Mouse (Mus musculus) embryonic facial prominence, embryonic 12.5 days (tissue): Measurements from ENCODE around the gene Tmem121. TPM values are rescaled to one million over a fixed set of nuclear protein-coding genes. Genes with fewer than 3 reads are reported as not detected.

Experiments
- ATAC-seq: fragments of 200-750 bp; cut with Nextera tagmentation; 2 replicates; pipeline ENCODE4 v1.8.0; 2017; ENCODE audit not compliant: insufficient number of reproducible peaks, insufficient read depth, low FRiP score, low TSS enrichment
- H3K27ac ChIP-seq: fragments of 300-500 bp; sonication (generic); 2 replicates; pipeline ENCODE4 v1.5.1; 2016; ENCODE audit warnings: mild to moderate bottlenecking
- H3K27me3 ChIP-seq: fragments of 300-500 bp; sonication (generic); 2 replicates; pipeline ENCODE4 v1.6.1; 2016; ENCODE audit warnings: mild to moderate bottlenecking, moderate library complexity
- H3K36me3 ChIP-seq: fragments of 300-500 bp; sonication (generic); 2 replicates; pipeline ENCODE4 v1.6.1; 2016; ENCODE audit warnings: mild to moderate bottlenecking
- H3K4me1 ChIP-seq: fragments of 300-500 bp; sonication (generic); 2 replicates; pipeline ENCODE4 v1.6.1; 2016
- H3K4me2 ChIP-seq: fragments of 300-500 bp; sonication (generic); replicated peaks from 2 replicates; pipeline ENCODE4 v1.6.1; 2016; ENCODE audit warnings: mild to moderate bottlenecking, moderate library complexity
- H3K4me3 ChIP-seq: fragments of 300-500 bp; sonication (generic); 2 replicates; pipeline ENCODE4 v1.5.1; 2016; ENCODE audit warnings: mild to moderate bottlenecking
- H3K9ac ChIP-seq: fragments of 300-500 bp; sonication (generic); 2 replicates; pipeline ENCODE4 v1.6.1; 2016; ENCODE audit warnings: mild to moderate bottlenecking, moderate library complexity
- H3K9me3 ChIP-seq: fragments of 300-500 bp; sonication (generic); 2 replicates; pipeline ENCODE4 v1.6.1; 2016; ENCODE audit warnings: mild to moderate bottlenecking, moderate library complexity
- WGBS: fragments of 180-500 bp; shearing (Covaris S2); methylation state at CpG from one replicate; pipeline ENCODE4 v1.1.7; 2016; 5-methylcytosine and 5-hydroxymethylcytosine counted together
- polyA plus RNA-seq: library from polyadenylated mRNA; unstranded; fragments of >200 nt; fragmentation: Nextera tagmentation; extraction: Ambion mirVana; gene quantifications from 2 replicates; pipeline ENCODE4 v1.2.1, GENCODE M21; 2016

The Tmem121 gene
- polyA plus RNA-seq, result 17.4 and 20.4 TPM in 2 replicates

DNA sequence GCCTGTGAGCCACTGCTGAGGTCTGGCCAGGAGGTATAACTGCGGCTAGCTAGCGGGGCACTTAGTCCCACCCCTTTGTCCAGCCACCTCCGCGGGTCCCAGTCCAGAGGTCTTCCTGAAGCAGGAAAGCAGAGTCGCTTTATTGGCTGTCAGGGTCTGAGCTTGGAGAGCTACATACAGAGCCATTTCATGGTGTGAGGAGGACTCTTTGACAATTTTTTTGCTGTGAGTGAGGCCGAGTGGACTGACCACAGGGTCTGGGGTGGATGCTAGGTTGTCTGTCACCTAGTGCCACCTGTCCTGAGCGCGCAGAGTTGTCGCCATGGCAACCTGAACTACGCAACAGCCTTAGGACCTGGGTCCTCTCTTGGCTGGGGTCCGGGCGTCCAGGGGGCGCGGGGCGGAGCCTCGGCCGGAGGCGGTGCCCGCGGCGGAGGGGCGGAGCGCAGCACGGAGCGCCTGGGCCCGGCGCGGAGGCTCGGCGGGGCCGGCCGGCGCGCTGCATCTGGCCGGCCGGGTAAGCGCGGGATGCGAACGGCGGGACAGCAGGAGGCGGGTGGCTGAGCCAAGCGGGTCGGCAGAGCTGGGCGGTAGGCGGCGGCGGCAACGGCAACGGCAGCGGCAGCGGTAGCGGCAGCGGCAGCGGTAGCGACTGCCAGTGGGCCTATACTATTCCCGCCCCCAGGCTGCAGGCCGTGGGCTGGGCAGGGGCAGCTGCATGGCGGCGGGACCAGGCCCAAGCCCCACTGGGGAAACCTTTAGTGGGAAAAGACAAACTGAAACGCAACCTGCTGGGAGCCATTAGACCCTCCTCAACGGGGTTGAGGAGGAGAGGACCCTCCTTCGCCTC, at the start of gene Tmem121:
Tmem121 (plus strand) TSS at position 489 of the 850 bp plus-strand sequence.
- Histone ChIP-seq H3K4me1 (peaks cover 17% of the 10 kb centered on the region), H3K27me3 (peaks cover 20% of the 10 kb centered on the region), H3K27ac (no peak within 1 kb of the TSS), H3K4me2 (peak within 1 kb of the TSS; percentile 89), H3K9me3 (no peaks in the 10 kb centered on the region), H3K9ac (peak within 1 kb of the TSS; percentile 73), H3K36me3 (peaks cover 16% of the 10 kb centered on the region), H3K4me3 (peak within 1 kb of the TSS; percentile 71)
- 1% methylated on average over 62 of the region's 63 CpGs for WGBS
- peak; percentile 6; the same call in 1 of the 2 replicates for ATAC-seq

GRCm38 (mm10) chr12:113136492-113137020, 49.2 kb upstream of the Tmem121 start:
- H3K4me1 ChIP-seq, result peaks cover 14% of the 10 kb centered on the region
- H3K36me3 ChIP-seq, result peaks cover 71% of the 10 kb centered on the region
- H3K4me2 ChIP-seq, result no peak overlapping the region
- no peak overlapping the region for H3K27ac ChIP-seq
- no peak overlapping the region for H3K9ac ChIP-seq
- WGBS, result 83% methylated on average over 17 of the region's 17 CpGs
- peaks cover 18% of the 10 kb centered on the region for H3K27me3 ChIP-seq
- H3K9me3 ChIP-seq, result no peaks in the 10 kb centered on the region
- ATAC-seq, result no peak
- no peak overlapping the region for H3K4me3 ChIP-seq

GRCm38 (mm10) chr12:113137260-113138213, 48.2 kb upstream of the Tmem121 start:
- Histone ChIP-seq H3K4me1 (peaks cover 20% of the 10 kb centered on the region), H3K27me3 (peaks cover 27% of the 10 kb centered on the region), H3K9ac (no peak overlapping the region), H3K4me3 (no peak overlapping the region), H3K9me3 (no peaks in the 10 kb centered on the region), H3K27ac (no peak overlapping the region), H3K36me3 (peaks cover 61% of the 10 kb centered on the region), H3K4me2 (no peak overlapping the region)
- 85% methylated on average over 18 of the region's 18 CpGs for whole genome bisulfite sequencing
- ATAC-seq, result no peak

DNA sequence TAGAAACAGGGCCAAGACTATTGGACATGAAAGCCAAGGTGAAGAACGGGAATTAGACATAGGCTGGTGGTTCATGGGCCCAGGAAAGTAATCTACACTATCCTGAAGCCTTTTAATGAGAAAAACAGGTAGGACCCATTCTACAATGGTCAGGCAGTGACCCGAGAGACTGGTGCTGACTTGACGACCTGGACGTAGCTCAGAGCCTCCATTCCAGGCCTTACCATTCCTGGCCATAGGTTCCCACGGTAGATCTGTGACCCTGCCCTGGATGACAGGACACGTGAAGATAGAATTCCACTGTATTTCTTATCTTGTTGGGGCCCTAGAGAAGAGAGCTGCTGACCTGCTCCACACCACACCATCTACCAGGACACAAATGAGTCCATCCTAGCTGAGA, 47.4 kb upstream of the Tmem121 start:
- ATAC-seq, result no peak
- H3K9me3 ChIP-seq, result no peaks in the 10 kb centered on the region
- no peak overlapping the region for H3K27ac ChIP-seq
- no peak overlapping the region for H3K4me3 ChIP-seq
- no peak overlapping the region for H3K4me2 ChIP-seq
- peaks cover 32% of the 10 kb centered on the region for H3K27me3 ChIP-seq
- WGBS, result 73% methylated on average over 6 of the region's 6 CpGs
- H3K36me3 ChIP-seq, result peaks cover 54% of the 10 kb centered on the region
- H3K9ac ChIP-seq, result no peak overlapping the region
- peaks cover 25% of the 10 kb centered on the region for H3K4me1 ChIP-seq

- Histone ChIP-seq H3K4me2 (peak overlapping the region; percentile 61), H3K4me1 (peaks cover 25% of the 10 kb centered on the region), H3K36me3 (peaks cover 45% of the 10 kb centered on the region), H3K27ac (0 out of 2 replicates have a peak overlapping the region, but pooled peaks have one; percentile 25), H3K9ac (no peak overlapping the region), H3K9me3 (no peaks in the 10 kb centered on the region), H3K27me3 (peaks cover 35% of the 10 kb centered on the region), H3K4me3 (peak overlapping the region; percentile 44; the same call in 1 of the 2 replicates)
- WGBS, result 43% methylated on average over 11 of the region's 11 CpGs
- no peak for ATAC-seq
Observed at GRCm38 (mm10) chr12:113138901-113139864, 46.5 kb upstream of the Tmem121 start.

DNA sequence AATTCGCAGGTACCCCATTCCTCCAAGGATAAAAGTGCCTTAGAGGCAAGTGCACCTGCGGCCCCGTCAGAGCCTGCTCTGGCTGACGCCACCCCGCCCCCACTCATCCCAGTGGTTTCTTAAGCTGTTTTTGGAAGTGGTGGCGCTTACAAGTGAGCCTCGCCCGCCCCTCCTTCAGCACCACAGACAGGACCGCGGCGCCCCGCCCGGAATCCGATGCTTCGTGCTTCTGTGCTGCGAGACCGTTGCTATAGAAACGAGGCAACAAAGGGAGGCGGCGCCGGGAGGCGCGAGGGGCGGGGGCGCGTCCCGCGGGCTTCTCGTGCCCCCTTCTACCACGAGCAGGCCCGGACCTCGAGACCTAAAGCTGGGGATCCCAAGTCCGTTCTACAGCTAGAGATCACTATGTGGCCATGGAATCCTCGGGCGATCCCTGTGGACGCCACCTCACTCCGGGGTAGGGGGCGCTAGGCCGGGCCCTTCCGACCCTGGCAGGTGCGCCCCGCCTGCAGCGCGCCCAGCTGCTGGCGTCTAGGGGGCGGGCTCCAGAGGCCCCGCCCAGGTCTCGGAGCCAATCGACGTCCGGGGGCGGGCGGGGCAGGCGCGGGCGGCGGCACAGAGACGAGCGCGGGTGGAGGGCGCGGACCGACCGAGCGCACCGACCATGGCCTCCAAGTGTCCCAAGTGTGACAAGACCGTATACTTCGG, 45.7 kb upstream of the Tmem121 start, which contains the start of gene Crip2:
Crip2 (plus strand) TSS at position 329 of the 708 bp plus-strand sequence.
- 0 out of 2 replicates have a peak within 1 kb of the TSS, but pooled peaks have one; percentile 25 for H3K27ac ChIP-seq
- peak within 1 kb of the TSS; percentile 48; the same call in 1 of the 2 replicates for H3K9ac ChIP-seq
- H3K4me3 ChIP-seq, result peak within 1 kb of the TSS; percentile 44
- H3K27me3 ChIP-seq, result peaks cover 35% of the 10 kb centered on the region
- peak; percentile 71 for ATAC-seq
- H3K36me3 ChIP-seq, result peaks cover 36% of the 10 kb centered on the region
- peak within 1 kb of the TSS; percentile 61 for H3K4me2 ChIP-seq
- no peaks in the 10 kb centered on the region for H3K9me3 ChIP-seq
- peaks cover 25% of the 10 kb centered on the region for H3K4me1 ChIP-seq
- under 1% methylated on average over 68 of the region's 68 CpGs for WGBS

GRCm38 (mm10) chr12:113140616-113141411, 44.9 kb upstream of the Tmem121 start:
- Histone ChIP-seq H3K27ac (no peak overlapping the region), H3K36me3 (peaks cover 29% of the 10 kb centered on the region), H3K9me3 (no peaks in the 10 kb centered on the region), H3K9ac (peak overlapping the region; percentile 48; the same call in 1 of the 2 replicates), H3K4me3 (peak overlapping the region; percentile 44), H3K4me2 (peak overlapping the region; percentile 61), H3K27me3 (peaks cover 35% of the 10 kb centered on the region), H3K4me1 (peaks cover 25% of the 10 kb centered on the region)
- WGBS, result 3% methylated on average over 49 of the region's 49 CpGs
- peak; percentile 0; the same call in 1 of the 2 replicates for ATAC-seq

- Histone ChIP-seq H3K9ac (no peak overlapping the region), H3K27ac (no peak overlapping the region)
Observed at GRCm38 (mm10) chr12:113141531-113141973, 44.2 kb upstream of the Tmem121 start.

More at GRCm38 (mm10) chr12:113141531-113141973, 44.2 kb upstream of the Tmem121 start:
- WGBS, result 45% methylated on average over 8 of the region's 8 CpGs
- no peak for ATAC-seq
- Histone ChIP-seq H3K4me3 (peak overlapping the region; percentile 44), H3K4me2 (peak overlapping the region; percentile 61), H3K9me3 (no peaks in the 10 kb centered on the region), H3K4me1 (peaks cover 30% of the 10 kb centered on the region), H3K36me3 (peaks cover 21% of the 10 kb centered on the region), H3K27me3 (peaks cover 43% of the 10 kb centered on the region)
